Mouse (Mus musculus) layer of hippocampus, postnatal 36 days (tissue): ENCODE data around the gene Gm5142. TPM values are rescaled to one million over a fixed set of nuclear protein-coding genes. Genes with fewer than 3 reads are reported as not detected.

Source experiments
- DNase-seq, 2 experiments: peaks; one replicate each; pipeline ENCODE4 v3.0.0; 2022
- total RNA-seq, 2 experiments: library from RNA; stranded (reverse); gene quantifications; 2 replicates each; pipeline ENCODE4 v1.2.3; 2021

Gene Gm5142
- total RNA-seq, result not detected

DNA sequence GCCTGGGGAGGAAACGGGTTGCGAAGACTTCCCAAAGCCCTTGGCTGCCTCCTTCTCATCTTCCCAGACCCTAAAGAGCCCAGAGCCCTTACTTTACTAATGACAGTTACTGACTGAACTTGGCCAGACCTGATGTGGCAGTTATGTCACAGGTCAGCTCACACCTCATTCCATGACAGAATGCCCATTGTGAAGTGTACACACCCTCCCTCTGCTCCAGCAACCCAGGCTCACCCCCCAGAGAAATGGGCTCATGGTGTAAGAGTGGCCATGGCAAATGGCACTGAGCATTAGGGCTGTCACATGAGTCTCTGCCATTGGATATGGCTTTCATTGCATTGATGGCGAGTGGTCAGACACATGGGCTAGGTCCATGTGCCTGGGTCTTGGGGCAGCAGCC is at the start of gene Gm5142:
Gm5142 (minus strand) TSS at position 101 of the 400 bp plus-strand sequence.
- DNase-seq, result no peak

DNA sequence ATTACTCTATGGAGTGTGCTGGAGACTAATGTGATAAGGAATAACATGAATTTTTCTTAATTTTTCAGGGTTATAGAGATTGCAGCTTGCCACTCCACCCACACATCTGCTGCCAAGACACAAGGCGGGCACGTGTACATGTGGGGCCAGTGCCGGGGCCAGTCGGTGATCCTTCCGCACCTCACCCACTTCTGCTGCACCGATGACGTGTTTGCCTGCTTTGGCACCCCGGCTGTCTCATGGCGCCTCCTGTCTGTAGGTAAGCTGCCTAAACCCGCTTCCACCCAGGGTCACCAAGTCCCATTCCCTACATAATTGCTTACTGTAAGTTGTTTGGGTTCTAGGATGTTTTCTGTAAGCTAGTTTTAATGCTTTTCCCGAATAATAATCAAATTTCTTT is 47.7 kb upstream of the Gm5142 start:
- no peak for DNase-seq

DNA sequence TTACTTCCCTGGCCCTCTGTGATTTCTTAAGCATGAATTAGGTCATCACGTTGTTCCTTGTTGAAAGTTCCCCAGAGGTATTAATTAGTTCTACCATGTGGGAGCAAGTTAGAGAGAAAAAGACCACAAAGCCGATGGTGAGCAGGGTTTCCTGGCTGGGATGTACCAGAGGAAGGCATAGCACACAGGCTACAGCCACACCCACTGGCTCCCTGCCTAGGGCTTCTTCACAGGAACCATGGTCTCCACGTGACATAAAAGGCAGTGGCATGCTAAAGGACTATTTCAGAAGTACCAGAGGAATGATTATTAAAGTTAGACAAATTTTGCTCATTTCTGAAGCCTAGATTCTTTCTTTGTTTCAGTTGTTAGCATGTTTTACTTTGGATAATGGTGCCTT is 40.7 kb upstream of the Gm5142 start:
- no peak for DNase-seq

DNA sequence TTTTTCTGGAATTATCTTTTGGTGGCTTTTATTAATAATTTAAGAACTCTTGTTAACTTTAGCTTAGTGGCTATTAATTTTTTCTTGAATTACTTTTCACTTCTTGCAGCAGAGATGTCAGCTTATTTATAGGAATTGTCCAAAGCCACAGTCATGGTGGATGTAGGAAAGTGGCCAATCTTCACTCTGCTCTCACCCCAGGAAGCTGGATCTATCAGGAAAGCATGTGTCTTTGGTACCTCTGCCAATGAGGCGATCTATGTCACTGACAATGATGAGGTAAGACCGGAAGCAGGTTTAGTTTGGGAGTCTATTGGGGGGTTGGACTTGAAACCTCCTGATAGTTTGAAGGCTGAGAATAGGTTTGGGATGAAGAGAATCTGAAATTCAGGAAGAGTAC is 31.3 kb upstream of the Gm5142 start:
- DNase-seq, result no peak

DNA sequence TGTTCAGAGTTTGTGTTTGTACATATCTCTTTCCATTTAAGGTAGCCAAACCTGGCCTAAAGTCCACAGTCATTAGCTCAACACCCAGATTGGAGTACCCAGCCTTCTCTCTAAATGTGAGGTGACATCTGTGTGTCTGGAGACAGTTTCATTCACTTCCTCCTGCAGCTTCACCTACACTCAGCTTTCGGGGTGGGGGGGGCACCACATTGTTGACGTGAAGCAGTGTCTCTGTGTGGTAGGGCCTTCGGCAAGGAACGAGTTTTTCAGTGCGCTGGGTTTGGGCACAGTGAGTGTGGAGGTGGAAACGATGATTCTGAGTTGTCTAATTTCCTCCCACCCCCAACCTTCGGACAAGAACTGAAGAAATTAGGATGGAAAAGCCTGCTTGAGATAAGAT is 30.5 kb upstream of the Gm5142 start:
- DNase-seq, result no peak

DNA sequence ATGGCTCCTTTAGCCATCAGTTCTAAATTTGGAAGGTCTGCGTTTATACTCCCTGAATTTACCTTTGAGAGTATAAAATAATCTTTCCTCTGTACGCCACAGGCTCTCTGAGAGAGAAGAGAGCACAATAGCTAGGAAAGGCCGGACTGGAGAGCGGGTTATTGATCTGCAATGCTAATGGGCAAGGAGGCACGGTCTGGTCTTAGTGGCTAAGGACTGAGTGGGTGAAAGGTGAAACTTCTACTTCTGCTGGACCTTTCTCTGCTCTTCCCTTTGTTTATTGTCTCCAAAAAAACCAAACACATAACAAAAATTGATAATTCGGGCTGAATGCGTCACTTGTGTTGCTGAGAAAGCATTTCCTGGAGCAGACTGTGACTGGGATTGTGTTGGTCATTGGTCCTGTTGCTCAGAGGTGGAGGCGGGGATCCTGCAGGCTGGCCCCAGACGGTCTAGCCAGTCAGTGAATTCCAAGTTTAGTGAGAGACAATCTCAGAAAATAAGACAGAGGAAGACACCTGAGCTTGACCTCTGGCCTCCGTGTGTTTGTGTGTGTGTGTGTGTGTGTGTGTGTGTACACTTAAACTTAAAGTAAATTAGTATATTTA is 27.5 kb upstream of the Gm5142 start:
- DNase-seq, result no peak

DNA sequence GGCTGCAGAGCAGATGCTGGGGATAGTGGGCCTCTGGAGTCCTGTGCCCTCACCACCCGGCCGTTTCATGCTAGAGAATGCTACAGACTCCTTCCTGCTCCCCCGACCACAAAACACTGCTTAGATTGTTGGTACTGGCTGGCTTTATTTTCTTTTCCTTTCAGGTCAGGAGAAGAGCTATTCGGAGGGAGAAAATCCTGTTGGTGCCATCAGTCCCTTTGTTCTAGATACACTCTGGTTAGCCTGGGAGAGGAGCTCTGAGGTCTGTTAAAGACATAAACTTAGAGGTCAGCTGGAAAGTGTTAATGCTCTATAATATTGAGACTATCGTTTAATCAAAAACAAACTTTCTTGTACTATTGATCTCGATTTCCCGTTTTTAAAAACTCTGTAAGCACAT is 26.9 kb upstream of the Gm5142 start:
- DNase-seq, result no peak

DNA sequence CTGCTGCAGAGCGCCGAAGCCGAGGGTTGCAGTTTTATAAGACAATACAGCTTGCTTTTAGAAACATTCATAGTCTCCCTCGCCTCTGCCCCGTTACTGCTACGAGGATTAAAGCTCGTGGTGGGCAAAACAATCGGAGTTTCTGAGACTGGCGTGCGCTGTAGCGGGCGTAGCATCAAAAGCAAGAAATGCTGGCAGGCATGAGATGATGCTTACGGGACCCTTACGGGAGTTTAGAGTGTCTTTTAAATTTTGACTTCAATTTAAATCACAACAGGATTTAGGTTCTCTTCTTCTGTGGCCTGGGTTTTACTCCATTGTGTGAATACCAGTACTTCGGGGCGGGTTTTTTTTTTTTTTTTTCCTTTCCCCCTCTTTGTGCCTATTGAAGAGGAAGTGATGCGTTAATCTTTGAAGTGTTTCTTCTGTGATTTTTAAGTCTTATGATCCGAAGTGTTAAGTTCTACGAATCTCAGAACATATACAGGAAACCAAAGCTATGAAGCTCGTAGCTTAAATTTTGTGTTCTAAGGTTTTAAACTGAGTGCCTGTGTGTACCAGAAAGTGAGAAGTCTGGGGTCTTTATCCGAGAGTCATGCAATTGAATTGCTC is 23.2 kb upstream of the Gm5142 start:
- DNase-seq, result no peak

DNA sequence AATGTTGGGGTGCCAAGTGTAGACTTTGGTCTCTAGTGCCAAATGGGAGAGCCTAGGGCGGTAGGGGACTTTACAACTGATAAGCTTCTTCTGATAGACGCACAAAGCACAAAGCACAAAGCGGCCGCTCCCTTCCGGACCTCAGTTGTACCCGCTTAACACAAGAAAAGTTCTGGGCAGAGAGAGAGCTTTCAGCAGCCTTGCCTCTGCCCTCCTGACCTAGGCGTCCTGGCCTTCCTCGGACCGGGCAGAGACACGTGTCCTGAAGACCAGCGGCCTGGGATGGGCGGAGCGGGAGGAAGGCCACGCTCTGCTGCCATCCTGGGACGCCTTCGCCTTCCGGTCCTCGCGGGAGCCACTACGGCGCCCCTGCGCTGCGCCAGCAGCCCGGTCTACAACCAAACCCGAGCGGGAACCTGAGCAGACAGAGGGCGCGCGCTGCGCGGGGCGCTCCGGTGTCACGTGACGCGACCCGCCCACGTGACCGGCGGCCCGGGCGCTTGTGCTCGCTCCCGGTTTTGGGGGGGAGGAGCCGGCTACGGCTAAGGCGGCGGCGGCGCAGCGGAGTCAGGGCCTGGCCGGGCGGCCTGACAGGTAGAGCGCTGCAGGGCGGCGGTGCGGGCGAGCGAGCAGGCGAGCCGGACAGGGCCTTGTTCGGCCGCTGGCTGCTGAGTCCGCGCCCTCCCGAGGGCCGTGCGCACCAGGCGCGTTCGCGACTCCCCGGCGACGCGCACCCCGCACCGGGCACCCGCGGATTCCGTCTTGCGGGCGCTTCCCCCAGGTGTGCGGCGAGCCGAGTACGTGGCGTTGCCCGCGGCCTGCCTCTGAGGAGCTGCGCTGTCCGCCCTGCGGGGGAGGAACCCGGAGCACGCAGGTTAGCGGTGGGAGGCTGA is 22.4 kb upstream of the Gm5142 start, which contains the start of gene Rcbtb1:
Rcbtb1 (plus strand) TSS at position 499 of the 893 bp plus-strand sequence.
- DNase-seq, result peak; percentile 92 to 93

DNA sequence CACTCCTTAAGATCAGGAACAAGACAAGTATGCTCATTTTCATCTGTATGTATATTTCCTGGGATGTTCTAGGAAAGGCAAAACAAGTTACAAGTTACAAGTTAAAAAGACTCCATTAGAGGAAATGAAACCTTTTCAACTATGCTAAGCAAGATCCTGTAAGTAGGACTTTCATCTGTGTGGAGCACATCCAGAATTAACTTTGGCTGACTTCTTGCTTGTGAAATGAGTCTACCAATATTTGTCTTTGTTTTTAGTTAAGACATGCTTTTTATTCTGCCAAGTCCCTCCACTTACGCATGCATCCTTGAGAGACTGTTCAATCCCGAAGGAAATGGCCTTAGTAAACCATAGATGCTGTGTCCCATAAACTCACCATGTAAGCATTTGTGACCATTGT is 7.6 kb upstream of the Gm5142 start:
- DNase-seq, result no peak

DNA sequence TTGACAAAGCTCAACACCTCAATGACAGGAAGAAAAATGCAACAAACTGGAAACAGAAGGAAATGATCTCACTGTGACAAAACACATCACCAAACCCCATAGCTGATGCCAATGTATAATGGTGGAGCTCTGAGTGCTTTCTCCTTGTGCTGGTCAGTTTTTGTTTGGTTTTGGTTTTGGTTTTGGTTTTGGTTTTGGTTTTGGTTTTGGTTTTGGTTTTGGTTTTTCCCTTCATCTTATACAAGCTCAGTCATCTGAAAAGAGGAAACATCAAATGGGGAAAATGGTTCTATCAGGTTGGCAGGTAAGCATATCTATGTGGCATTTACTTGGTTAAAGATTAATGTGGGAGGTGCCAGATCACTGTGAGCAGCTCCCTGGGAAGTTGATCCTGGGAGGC is 7.0 kb upstream of the Gm5142 start:
- no peak for DNase-seq

DNA sequence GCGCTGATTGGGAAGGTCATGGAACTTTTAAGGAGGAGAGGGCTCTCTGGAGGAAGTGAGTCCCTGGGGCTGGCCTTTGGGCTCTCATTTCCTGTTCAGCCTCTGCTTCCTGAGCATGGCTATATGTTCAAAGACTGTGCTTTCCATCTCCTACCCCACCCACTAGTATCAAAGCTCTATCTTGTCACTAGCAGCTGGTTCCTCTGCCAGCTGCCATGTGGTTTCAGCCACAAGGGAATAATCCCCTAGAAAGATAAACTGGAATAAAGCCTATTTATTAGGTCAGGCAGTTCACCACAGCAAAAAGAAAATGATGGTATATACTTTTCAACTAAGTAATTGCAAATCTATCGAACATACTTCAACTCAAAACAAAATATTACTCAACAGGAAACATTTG is 4.2 kb upstream of the Gm5142 start:
- DNase-seq, result no peak

DNA sequence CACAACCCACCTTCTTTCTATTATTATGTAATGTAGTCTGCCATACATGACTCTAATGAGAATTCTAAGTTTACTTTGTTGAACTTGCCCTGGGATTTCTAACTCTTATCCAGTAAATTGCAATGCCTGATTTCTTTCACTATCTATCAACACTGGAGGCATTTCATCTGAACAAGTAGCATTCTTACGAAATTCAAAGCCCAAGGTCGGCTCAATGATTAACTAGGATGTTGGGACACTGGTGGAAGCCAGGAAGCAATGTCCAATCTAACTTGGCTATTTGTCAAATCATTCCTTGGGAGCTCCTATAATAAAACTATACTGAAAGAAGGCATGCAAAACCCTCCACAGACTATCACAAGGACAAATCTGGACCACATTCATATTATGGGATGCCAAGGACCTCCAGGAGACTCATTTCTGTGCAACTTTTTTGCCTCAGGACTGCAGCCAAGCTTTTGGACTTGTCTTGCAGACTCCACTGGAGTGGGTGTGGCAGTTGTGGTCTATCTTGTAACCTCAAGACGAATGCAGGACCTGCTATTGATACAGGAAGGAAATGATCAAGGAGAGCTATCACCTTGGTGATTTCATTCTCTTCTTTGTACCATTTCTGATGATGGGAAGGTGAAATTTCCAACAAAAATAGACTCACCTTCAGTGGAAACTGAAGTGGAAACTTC is 21.4 kb downstream of the Gm5142 start:
- no peak for DNase-seq

DNA sequence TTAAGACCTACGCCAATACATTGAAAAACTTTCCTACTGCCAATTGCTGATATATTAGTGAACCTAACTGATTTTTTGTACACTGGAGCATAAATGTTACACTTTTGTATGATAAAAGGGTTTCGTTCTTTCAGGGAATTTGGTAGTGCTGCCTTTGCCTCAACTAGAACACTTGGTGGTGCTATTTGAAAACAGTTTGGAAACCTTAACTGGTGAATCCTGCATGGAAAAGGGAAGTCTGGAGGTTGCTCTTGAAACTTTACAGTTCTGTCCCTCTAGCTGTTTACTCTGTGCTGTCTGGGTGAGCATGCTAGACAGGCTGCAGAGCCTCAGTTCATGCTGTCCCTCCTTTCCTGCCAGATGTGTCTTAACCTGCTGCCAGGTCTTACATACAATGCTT is 23.0 kb downstream of the Gm5142 start:
- DNase-seq, result no peak

DNA sequence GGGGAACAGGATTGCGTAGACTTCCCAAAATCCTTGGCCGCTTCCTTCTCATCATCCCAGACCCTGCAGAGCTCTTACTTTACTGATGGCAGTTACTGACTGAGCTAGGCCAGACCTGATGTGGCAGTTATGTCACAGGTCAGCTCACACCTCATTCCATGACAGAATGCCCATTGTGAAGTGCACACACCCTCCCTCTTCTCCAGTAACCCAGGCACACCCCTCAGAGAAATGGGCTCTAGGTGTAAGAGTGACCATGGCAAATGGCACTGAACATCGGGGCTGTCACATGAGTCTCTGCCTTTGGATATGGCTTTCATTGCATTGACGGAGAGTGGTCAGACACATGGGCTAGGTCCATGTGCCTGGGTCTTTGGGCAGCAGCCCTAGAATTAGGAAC is 35.8 kb downstream of the Gm5142 start, which contains the start of gene 1700129C05Rik:
1700129C05Rik (minus strand) TSS at position 101 of the 400 bp plus-strand sequence.
- no peak for DNase-seq

DNA sequence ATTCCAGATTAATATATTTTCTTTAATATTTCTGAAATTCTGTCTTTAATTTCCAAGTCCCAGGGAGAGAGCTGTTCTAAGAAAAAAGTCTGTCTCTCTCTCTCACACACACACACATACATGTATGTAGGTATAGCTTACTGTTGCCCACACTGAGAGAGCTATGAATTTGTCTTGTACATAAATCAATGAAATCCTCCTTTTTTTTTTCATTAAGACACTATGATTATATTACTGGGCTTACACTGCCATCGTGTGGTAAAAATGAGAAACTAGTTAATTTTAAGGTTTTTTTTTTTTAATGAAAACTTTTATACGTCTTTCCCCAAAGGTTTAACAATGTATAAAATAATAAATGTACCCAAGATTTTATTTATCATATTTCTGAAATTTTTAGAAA is 64.3 kb downstream of the Gm5142 start:
- no peak for DNase-seq

Other genes starting within 250 kb of the Gm5142 start
- gene 1700129C05Rik, start 35.9 kb downstream of the Gm5142 start, total RNA-seq, result not detected
- 10 to 100 TPM; 34.5 to 35.1 TPM for gene Rcbtb1, start 22.5 kb upstream of the Gm5142 start, total RNA-seq
- not detected for gene Gm6904, start 81.5 kb upstream of the Gm5142 start, total RNA-seq
- not detected for gene Phf11a, start 118.8 kb upstream of the Gm5142 start, total RNA-seq
- not detected for gene Phf11b, start 162.6 kb upstream of the Gm5142 start, total RNA-seq
- gene Phf11d, start 186.7 kb upstream of the Gm5142 start, total RNA-seq, result 1 to 10 TPM in 1 of 2 experiments, under 1 TPM in 1; 0.76 to 1.0 TPM
- under 1 TPM; 0.40 to 0.86 TPM for gene Phf11c, start 216.6 kb upstream of the Gm5142 start, total RNA-seq